Comparison of ENCODE assay signal across 12 mouse cellular contexts in genomic region chr12:40626521-40626920, GRCm38 (mm10).
DNase-seq lines count a peak whose midpoint lies in the region; ATAC-seq lines count a peak whose summit lies in the region.
"Had no signal": no experiment of that assay in that cellular context is flagged by ENCODE, and none has a peak within 500 bp of the region (broad histone marks: within the 10 kb centered on the region; RNA-seq: fewer than 3 reads in every experiment).

No protein-coding gene starts in this region.

- no peak overlapping the region for H3K9ac ChIP-seq in kidney, embryonic 15.5 days
- H3K9ac ChIP-seq: hindbrain, embryonic 12.5 days; limb, embryonic 15.5 days; stomach, embryonic 15.5 days had no signal

- no peak overlapping the region for H3K4me2 ChIP-seq in kidney, embryonic 15.5 days
- H3K4me2 ChIP-seq: hindbrain, embryonic 12.5 days; limb, embryonic 15.5 days; stomach, embryonic 15.5 days had no signal

- H3K4me3 ChIP-seq in kidney, embryonic 15.5 days (replicated peaks): no peak overlapping the region
- H3K4me3 ChIP-seq: hindbrain, embryonic 12.5 days; limb, embryonic 15.5 days; stomach, embryonic 15.5 days had no signal

- peak; percentile 1 for DNase-seq in kidney, adult 11 months
- DNase-seq in 416B (ENCODE audit: low read depth): peak; percentile 96
- DNase-seq in adrenal gland, adult 8-10 months: peak; percentile 26
- DNase-seq in lung, postnatal 25 days (ENCODE audit: low spot score): peak; percentile 37
- DNase-seq in frontal cortex, postnatal 14 days (ENCODE audit: low spot score in 2 of 2): no peak
- no peak for DNase-seq in cerebellum, postnatal 36 days
- no peak for DNase-seq in frontal cortex, postnatal 25 days (ENCODE audit: low spot score in 2 of 2)
- DNase-seq: gastrocnemius, postnatal 10 days had no signal

- no peak overlapping the region for H3K27ac ChIP-seq in kidney, embryonic 15.5 days
- H3K27ac ChIP-seq: hindbrain, embryonic 12.5 days; limb, embryonic 15.5 days; stomach, embryonic 15.5 days had no signal

- 71% methylated on average over 1 of the region's 1 CpGs for WGBS in kidney, embryonic 15.5 days

- no peak for ATAC-seq in kidney, embryonic 15.5 days (replicated peaks; ENCODE audit: low FRiP score)

- no peaks in the 10 kb centered on the region for H3K36me3 ChIP-seq in kidney, embryonic 15.5 days
- H3K36me3 ChIP-seq: hindbrain, embryonic 12.5 days; limb, embryonic 15.5 days; stomach, embryonic 15.5 days had no signal

- H3K27me3 ChIP-seq in kidney, embryonic 15.5 days: no peaks in the 10 kb centered on the region
- H3K27me3 ChIP-seq: hindbrain, embryonic 12.5 days; limb, embryonic 15.5 days; stomach, embryonic 15.5 days had no signal

- H3K9me3 ChIP-seq in kidney, embryonic 15.5 days (replicated peaks): no peaks in the 10 kb centered on the region
- H3K9me3 ChIP-seq: hindbrain, embryonic 12.5 days; limb, embryonic 15.5 days; stomach, embryonic 15.5 days had no signal

- peaks cover 2% of the 10 kb centered on the region; the same call in 1 of the 2 replicates for H3K4me1 ChIP-seq in kidney, embryonic 15.5 days
- H3K4me1 ChIP-seq: limb, embryonic 15.5 days; stomach, embryonic 15.5 days had no signal

Comparison
In these comparisons a context has a peak if more than half of its experiments do, and no peak if none do; other contexts are left out.
1. DNase-seq: peak in kidney, adult 11 months (single experiment), 416B (single experiment), adrenal gland, adult 8-10 months (single experiment) and lung, postnatal 25 days (single experiment); none in frontal cortex, postnatal 14 days (0 of 2), cerebellum, postnatal 36 days (0 of 2) and frontal cortex, postnatal 25 days (0 of 2).